Mouse (Mus musculus): ENCODE measurements around the gene Gm4869.
"Not testable (repeated sequence)": the region's sequence is repeated elsewhere in the genome, so short reads cannot be mapped to it uniquely, and the experiment has no call there.

The Gm4869 gene

DNA sequence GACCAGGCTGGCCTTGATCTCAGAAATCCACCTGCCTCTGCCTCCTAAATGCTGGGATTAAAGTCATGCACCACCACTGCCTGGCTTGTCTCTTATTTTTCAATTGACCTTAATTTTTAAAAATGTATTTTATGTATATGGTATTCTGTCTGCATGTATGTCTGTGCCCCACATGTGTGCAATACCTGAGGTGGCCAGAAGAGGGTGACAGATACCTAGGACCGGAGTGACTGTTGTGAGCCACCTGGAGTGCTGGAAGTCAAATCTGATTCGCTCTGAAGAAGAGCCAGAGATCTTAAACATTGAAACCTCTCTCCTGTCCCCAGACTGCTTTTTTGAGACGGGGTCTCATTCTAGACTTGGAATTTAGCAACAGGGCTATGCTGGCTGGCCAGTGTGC is 26.9 kb downstream of the Gm4869 start:
- peak in 1 of 2 experiments; percentile 7 for DNase-seq

DNA sequence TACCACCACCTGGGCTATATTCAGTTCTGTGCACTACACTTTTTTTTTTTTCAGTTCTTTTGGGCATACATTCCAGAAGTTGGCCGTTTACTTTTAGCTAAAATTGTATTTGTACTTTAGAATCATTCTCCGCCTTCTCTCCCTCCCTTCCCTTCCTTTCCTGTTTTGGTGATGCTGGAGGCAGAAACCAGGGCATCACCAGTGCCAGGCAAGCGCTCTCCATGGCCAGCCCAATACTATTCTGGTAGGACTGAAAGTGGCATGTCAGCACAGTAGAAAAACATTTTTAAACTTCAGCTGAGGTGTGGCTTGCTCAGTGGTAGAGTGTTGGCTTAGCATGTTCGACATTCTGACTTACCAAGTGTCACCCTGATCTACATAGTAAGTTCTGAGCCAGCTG is 36.0 kb downstream of the Gm4869 start:
- DNase-seq, result no peak

DNA sequence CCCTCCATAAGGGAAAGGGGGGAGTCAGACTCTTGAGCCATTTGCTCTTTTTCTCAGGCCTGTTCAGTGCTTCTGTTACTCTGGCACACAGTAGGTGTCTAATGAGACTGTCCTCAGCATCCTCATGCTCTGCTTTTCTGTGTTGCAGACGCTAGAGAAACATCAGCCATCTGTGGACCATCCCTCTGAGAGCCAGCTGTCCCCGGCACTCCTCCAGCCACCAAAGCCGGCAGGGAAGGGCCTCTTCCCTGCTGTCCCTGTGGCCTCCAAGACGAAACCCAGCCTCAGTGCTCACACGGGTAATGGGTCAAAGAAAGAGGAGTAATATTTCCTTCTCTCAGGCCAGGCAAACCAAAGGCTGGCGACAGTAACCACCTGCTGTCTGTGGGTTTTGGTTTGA is 45.7 kb downstream of the Gm4869 start:
- DNase-seq, result no peak

DNA sequence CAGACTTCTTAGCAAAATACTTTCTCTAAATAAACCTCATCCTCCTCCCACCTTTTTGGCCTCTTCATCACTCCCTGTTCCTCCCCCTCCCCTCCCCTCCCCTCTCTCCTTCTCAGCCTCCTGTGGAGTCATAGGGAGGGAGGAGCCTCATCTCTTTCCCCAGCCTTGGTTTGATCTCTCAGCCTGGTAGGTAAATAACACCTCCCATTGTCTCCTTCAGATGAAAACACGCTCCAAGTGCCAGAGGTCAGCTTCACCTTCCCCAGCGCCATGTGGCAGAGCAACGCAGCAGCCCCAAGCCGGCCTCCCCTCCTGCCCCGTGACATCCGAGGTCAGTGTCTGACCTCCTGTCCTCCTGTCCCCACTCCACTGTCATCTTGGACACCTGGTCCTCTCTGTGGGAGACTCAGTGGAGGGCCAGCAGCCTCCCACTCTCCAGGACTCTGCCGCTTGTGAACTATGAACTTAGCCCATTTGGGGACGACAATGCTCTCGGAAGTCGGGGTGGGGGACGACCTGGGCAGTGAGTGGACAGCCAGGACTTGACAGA is 47.3 kb downstream of the Gm4869 start:
- DNase-seq, result no peak

DNA sequence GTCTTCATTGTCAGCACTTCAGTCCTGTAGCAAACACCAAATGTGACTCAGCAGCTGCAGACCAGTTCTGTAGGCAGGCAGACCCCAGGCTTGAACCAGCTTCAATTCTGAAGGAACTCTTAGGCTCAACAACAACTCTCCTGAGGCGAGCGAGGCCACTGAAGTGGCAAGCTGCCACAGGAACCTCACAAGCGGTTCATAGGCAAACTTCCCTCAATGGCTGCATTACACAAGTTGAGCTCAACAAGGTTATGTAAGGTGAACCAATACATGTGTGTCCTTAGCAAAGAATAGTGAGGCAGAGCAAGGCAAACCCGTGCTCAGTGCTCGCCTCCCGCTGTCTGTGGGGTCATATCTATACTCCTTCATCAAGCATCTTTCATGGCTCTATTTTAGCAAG is 52.7 kb downstream of the Gm4869 start:
- no peak for DNase-seq

DNA sequence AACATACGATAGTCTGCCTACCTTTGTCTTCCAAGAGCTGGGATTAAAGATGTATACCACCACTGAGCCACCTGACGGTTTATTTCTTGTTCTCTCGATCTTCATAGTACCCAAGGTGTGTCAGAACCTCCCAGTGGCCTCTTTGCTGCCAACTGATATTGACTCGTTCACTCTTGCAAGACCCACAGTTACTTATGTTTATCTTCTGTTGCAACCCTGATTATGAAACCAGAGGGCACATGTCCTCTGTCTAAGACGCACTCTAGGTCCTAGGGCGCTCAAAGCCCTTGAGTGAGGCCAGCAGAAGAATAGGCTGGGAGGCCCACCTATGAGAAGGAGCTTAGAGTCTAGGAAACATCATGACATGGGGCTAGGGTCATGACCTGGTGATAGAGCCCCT is 55.3 kb downstream of the Gm4869 start:
- DNase-seq, result no peak

DNA sequence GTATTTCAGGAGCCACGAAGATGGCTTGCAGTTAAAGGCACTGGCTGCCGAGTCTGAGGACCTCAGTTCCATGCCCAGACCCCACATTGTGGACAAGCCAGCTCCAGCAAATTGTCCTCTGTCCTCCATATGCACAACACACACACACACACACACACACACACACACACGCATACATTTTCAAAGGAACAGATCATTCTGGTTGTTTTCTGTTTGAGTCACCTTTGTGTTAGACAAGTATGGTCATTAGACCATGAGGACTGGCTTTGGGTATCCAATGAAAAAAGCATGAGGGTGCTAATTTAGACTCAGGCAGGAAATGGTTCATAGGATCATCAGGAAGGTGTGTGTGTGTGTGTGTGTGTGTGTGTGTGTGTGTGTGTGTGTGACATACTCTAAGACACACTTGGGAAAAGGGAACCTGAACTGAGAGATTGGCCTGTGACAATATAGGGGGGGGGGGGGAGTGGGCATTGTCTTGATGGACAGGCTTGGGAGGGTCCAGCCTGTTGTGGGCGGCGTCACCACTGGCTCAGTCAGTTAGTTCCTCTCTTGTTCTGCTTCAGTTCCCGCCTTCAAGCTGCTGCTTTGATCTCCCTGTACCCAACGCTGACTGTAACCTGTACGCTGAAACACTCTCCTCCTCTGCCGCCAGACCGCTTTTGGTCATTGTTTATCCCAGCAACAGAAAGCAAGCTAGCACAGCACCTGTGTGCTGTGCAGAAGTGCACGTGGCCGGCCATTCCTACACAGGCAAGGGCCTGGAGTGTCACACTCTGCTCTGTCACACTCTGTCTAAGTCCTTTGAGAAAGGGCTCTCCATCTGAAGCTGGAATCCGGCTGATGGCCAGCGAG is 56.8 kb downstream of the Gm4869 start:
- DNase-seq, result peak in 1 of 2 experiments; percentile 43

DNA sequence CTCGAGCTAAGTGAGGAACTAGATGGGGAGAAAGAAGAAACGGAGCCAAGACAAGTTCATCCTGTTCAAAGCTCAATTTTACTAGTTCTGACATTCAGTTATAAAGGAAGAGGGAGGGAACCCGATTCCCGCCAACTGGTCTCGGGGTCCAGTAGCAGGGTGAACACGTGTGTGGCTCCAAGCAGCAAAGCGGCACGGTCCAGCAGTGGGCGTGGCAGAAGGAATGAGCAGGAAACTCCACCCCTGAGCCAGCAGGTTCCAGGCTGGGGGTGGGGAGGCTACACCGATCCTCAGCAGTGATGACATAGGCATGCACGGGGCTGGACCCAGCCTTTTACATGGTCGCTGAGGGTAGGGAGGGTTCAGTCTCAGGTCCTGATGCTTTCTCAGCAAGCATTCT is 57.5 kb downstream of the Gm4869 start:
- not testable (repeated sequence) for DNase-seq

DNA sequence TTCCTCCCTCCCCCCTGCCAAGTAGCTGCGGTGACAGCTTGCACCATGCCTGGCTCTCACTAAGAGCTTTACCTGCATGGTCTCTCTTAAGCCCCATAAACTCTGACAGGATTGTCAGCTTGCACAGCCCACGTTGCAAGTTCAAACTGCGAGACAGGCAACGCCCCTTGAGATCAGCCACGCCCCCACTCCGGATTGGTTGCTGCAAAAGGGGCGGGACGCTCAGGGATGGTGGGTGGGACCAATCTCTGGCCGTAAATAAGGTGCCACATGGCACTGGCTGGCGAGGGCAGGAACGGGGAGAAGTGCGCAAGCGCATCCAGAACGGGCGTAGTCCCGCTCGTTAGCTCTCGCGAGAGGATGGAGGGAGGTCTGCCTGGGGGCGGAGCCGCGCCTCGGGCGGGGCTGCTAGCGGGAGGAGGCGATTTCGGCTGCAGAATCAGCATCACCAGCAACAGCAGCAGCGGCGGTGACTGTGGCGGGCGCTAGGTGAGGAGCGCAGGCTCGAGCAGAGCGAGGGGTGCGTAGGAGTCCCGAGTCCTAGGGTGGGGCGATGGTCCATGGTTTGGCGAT is 59.8 kb downstream of the Gm4869 start, which contains the start of gene Chst12:
TSS of gene Chst12 (plus strand) at position 343 of the 573 bp plus-strand sequence.
- DNase-seq, result peak; percentile 99

DNA sequence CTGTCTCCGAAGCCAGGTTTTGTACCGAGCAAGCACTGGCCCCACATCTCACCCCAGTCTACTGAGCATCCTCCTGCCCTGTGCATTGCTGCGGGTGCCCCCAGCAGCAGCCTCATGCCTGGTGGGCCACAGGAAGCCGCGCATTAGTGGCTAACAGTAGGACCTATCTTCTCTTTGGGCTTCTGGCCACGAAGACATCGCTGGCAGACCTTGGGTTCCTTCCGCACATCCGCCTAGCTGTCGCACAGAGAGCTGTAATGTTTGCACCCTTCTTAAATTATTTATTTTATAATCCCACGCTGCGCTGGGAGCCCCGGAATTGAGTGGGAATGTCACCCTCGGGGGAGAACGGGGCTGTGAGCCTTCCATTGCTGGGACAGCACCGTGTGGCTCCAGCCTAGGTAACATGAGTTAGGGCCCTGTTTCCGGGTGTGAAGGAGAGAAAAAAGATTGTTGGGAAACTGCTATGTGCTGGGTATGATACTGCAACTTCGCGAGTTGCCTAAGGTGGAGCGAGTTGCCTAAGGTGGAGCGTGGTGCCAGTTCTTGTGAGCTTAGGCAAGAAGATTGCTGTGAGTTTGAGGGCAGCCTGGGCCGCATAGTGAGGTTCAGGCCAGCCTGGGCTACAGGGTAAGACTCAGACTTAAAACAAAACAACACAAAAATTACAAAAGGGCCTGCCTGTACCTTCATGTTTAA is 60.8 kb downstream of the Gm4869 start:
- no peak for DNase-seq

DNA sequence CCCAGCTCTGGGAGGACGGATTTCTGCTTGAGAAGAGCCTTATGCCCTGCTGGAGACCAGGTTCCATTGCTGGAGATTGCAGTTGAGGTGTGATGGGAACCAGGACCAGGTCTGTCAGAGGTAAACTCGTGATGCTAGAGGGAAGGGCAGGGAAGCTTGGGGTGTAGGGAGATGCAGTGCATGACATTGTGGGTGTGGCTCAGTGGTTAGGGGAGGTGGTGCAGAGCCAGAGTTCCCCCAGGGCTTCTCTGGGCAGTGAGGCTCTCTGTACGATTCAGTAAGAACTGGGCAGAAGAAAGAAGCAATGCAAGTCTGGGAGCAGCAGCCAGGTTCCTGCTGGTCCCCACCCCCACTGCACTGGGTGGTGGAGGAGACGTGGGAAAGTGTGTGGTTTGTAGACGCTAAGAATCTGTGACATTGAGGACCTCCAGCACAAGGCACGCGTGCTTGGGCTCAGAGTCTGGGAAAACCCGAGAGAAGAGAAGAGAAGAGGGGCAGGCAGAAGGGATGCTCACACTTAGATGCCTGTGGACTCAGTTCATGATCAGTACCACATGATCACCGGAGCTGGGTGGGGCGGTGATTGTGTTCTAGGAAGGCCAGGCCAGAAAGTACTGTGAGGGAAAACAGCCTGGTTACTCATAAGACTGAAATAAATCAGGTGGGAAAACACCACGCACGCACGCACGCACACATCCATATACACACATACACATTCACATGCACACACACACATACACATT is 62.2 kb downstream of the Gm4869 start:
- DNase-seq, result no peak

DNA sequence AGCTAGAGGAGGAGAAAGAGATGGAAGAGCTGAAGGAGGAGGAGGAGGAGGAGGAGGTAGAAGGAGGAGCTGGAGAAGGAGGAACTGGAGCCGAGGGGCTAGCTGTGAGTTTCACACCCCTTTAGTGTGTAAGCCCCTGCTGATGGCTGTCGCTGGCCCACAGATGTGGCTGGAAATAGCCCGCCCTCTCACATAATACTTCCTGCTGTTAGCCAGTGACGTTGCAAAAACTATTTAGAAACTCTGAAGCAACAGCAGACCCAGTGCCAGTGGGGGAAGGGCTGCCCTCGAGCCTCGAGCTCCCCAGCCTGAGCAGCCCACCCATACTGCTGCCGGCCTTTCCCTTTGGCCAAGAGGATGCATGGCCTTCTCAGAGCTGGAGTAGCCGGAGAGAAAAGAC is 63.2 kb downstream of the Gm4869 start:
- DNase-seq, result peak in 1 of 2 experiments; percentile 27

DNA sequence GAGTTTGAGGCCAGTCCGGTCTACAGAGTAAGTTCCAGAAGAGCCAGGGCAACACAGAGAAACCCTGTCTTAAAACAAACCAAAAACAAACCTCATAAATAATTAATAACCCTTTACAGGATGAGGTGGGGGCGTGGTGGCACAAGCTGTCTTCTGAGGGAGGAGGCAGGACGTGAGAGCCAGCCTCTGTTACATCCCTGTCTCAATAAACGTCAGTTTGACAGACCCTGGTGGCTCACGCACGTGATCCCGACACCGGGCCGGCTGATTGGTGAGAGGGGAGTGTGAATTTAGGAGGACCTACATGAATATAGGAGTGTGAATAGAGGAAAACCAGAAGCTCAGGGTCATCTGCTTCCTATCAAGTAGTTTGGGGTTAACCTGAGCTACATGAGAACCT is 63.8 kb downstream of the Gm4869 start:
- no peak for DNase-seq

DNA sequence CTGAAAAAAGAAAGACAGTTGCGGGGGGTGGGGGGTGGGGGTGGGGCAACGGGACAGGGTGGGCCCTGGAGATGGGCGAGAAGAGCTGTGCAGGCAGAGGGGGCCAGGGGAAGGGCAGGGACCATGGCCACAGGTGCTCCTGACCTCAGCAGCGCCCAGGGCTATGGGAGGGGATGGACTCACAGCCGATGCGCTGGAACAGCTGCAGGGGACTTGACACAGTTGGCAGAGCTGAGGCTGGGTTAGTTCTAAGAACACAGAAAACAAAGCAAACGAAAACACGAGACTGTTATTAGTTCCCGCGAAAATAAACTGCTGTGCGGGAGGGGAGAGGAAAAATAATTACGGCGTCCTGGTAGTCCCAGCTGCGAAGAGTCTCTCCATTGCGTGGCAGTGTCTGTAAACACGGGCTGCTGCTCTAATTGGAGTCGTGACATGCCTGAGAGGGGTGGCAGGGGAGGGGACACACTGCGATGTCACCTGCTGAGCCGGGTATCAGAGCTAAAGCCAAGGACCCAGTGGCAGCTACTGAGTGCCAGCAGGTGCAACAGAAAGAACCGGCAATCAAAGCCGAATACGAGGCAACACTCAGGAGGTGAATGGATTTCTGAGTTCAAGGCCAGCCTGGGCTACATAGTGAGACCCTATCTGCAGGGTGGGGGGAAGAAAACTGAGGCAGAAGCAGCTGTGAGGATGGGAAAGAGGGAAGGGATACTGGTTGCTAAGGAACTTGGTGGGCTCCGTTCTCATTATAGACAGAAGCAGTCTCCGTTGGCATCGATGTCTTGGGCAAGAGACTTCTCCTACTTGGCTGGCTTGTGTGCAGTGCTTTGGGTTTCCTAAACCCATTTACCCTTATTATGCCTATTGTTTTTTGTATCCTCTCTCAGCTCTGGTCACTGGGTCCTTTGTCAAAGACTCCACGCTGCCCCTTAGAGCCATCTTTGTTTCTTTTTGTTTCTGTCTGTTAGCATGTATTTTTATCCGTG is 64.9 kb downstream of the Gm4869 start:
- no peak for DNase-seq

DNA sequence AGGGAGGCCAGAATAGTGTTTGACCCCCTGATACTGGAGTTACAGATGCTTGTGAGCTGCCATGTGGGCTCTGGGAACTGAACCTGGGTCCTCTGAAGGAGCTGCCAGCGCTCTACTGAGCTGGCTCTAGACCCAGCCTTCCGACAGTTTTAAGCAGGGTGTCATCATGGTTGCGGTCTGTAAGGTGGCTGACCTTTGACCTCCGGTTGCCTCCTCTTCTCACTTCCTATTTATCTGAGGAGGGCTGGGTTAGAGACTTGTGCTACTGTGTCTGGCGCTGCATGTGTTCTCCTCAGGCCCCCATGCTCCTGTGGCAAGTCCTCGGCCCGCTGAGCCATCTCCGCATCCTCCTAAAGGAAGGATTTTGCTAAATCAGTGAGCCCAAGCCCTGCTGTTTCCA is 68.5 kb downstream of the Gm4869 start:
- DNase-seq, result no peak

DNA sequence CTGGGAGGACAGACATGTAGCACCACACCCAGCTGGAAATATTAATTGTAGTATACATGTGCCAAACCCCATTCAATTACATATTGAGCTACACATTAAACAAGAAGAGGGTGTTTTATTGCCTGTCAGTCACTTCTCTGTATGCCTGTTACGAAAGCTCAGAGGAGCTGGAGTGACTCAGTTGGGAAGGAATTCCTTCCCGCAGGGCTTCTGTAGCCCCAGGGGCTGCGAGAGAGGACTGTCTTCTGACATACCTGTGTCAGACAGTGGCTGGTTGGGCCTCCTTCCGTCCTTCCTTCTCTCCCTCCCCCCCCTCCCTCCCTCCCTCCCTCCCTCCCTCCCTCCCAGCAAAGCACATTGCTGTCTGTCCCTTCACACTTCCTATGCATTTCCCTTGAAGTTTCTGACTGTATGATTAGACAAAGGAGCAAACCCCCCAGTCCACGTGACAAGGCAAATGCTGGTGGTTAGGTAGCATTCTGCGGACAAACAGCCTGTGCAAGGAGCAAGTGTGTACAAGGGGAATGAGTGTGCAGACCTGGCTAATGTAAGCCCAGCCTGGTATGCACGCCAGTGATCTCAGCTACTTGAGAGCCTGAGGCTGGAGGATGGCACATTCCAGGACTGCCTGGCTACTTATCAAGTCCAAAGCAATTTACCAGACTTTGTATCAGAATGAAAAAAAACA is 69.5 kb downstream of the Gm4869 start:
- DNase-seq, result no peak

DNA sequence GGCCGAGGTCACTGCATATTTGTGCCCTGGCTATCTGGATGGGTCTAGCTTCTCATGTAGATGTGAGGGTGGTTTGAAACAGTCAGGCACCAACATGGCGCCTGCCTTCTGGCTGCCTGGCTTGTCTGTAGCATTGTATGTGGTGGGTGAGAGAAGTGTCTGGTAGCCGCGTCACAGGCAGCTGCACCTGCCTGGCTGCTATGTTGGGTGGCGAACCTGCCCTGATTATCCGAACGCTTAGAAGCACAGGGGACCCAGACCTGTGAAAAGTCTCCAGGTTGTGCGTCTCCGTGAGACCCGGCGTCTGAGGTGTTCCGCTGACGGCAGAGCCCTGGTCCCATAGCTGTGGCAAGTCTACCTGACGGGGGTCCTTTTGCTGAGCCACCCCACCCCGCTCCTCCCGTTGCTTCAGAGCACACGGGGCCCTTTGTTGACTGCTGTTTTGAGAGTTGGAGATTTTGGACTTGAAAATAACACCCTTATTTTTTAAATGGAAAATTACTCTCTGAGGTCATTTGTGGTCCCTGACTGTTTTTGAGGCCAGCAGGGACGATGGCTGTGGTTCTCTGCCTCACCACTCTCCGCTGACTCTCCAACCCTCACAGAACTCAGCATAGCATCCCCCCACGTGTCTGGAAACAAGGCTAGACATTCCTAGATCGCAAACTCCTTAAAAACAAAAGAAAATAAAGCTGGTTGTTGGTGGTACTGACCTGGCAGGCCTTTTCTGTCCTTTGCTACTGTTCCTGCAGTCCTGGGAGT is 71.9 kb downstream of the Gm4869 start:
- DNase-seq, result no peak

DNA sequence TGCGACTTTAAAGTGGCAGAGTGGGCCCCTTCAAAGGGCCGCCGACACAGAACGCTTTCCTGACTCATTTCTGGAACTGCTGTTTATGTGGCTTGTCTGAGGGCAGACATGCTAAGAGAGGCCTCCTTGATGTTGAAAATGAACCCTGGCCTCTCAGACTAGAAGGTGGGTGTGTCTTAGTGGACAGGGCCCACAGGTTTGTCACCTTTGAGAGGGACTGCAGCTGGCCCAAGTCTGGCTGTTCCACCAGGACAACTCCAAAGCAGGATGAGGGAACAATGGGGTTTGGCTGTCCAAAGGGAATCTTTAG is 72.4 kb downstream of the Gm4869 start:
- no peak for DNase-seq

DNA sequence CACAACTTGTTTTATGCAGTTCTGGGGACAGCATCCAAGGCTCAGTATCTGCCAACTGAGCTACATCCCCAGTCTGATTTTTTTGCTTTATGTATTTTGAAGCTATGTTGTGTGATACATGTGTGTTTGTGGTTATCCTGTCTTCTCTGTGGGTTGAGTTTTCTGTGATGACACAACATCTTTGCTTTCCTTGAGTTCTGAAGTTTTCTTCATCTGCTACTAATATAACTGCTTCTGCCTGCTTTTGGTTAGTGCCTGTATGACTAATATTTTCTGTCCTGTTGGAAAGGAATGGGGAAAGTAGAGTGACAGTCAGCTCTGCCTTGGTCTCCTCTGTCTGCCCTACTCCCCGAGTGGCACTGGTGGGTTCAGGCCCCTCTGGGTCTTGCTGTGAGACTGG is 75.8 kb downstream of the Gm4869 start:
- no peak for DNase-seq

DNA sequence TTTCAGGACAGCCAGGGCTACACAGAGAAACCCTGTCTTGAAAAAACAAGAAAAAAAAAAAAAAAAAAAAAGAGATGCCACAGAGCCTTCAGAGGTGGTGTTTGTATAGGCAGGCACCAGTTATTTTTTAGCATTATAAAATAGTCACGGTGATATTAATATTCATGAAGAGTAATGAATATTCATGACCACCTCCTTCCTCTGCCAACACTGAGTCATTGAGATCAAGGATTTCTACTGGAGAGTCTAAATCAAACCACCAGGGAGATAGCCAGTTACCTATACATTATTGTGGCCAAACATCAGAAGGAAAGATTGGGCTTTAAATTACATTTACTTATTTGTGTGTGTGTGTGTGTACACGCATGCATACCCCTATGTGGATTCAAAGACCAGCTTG is 81.3 kb downstream of the Gm4869 start:
- no peak for DNase-seq

Data from spleen, adult 18-20 months (tissue).